Mouse (Mus musculus) CH12F3 (cell line): Measurements from ENCODE around the gene Utf1.

Experiments
- in situ Hi-C: fragments of 300-500 bp; cut with MboI; formaldehyde crosslinking; loops from 2 replicates; pipeline ENCODE4 v1.14.3; 2020; ENCODE audit warnings: low sequenced_read_pairs

The Utf1 gene

GRCm38 (mm10) chr7:139943674-139944281 is at the start of gene Utf1:
TSS of gene Utf1 (plus strand) at chr7:139943789.
- in situ Hi-C loops, result no loop called here

GRCm38 (mm10) chr7:139894655-139895557 is 48.7 kb upstream of the Utf1 start, which contains the start of gene Kndc1:
TSS of gene Kndc1 (plus strand) at chr7:139894696.
- in situ Hi-C loops, result no loop called here

GRCm38 (mm10) chr7:139896271-139896670 is 47.3 kb upstream of the Utf1 start:
- in situ Hi-C loops, result no loop called here

- in situ Hi-C loops, result no loop called here
These were observed 46.8 kb upstream of the Utf1 start for GRCm38 (mm10) chr7:139896796-139897195.

GRCm38 (mm10) chr7:139898606-139899005 is 45.0 kb upstream of the Utf1 start:
- in situ Hi-C loops, result no loop called here

GRCm38 (mm10) chr7:139899505-139899904 is 44.1 kb upstream of the Utf1 start:
- in situ Hi-C loops, result no loop called here

GRCm38 (mm10) chr7:139900456-139900855 is 43.1 kb upstream of the Utf1 start:
- in situ Hi-C loops, result loop anchor here (10.0 kb wide), 1 partner anchor 164 kb away; no protein-coding TSS in a partner anchor

GRCm38 (mm10) chr7:139900896-139901295 is 42.7 kb upstream of the Utf1 start:
- in situ Hi-C loops, result loop anchor here (10.0 kb wide), 1 partner anchor 164 kb away; no protein-coding TSS in a partner anchor

GRCm38 (mm10) chr7:139901981-139902380 is 41.6 kb upstream of the Utf1 start:
- in situ Hi-C loops, result loop anchor here (10.0 kb wide), 1 partner anchor 163 kb away; no protein-coding TSS in a partner anchor

- in situ Hi-C loops, result loop anchor here (10.0 kb wide), 1 partner anchor 160 kb away; no protein-coding TSS in a partner anchor
These were observed 38.3 kb upstream of the Utf1 start for GRCm38 (mm10) chr7:139905261-139905660.

GRCm38 (mm10) chr7:139905661-139906060 is 37.9 kb upstream of the Utf1 start:
- in situ Hi-C loops, result loop anchor here (10.0 kb wide), 1 partner anchor 159 kb away; no protein-coding TSS in a partner anchor

- in situ Hi-C loops, result loop anchor here (10.0 kb wide), 1 partner anchor 157 kb away; no protein-coding TSS in a partner anchor
These were observed 35.4 kb upstream of the Utf1 start for GRCm38 (mm10) chr7:139908176-139908575.

GRCm38 (mm10) chr7:139909469-139909868 is 34.1 kb upstream of the Utf1 start:
- in situ Hi-C loops, result loop anchor here (10.0 kb wide), 1 partner anchor 155 kb away; no protein-coding TSS in a partner anchor

GRCm38 (mm10) chr7:139910204-139910835 is 33.3 kb upstream of the Utf1 start:
- in situ Hi-C loops, result no loop called here

- in situ Hi-C loops, result no loop called here
These were observed 29.2 kb upstream of the Utf1 start for GRCm38 (mm10) chr7:139914141-139915047.

GRCm38 (mm10) chr7:139915646-139916257 is 27.8 kb upstream of the Utf1 start:
- in situ Hi-C loops, result no loop called here

GRCm38 (mm10) chr7:139916345-139916744 is 27.2 kb upstream of the Utf1 start:
- in situ Hi-C loops, result no loop called here

GRCm38 (mm10) chr7:139918262-139918661 is 25.3 kb upstream of the Utf1 start:
- in situ Hi-C loops, result no loop called here

GRCm38 (mm10) chr7:139930732-139931131 is 12.9 kb upstream of the Utf1 start:
- in situ Hi-C loops, result no loop called here

GRCm38 (mm10) chr7:139936705-139937104 is 6.9 kb upstream of the Utf1 start:
- in situ Hi-C loops, result no loop called here
